Mouse (Mus musculus) midbrain, embryonic 13.5 days (tissue): ENCODE results near the gene Pelp1. TPM values are rescaled to one million over a fixed set of nuclear protein-coding genes. Genes with fewer than 3 reads are reported as not detected.
"Not testable (repeated sequence)": the region's sequence is repeated elsewhere in the genome, so short reads cannot be mapped to it uniquely, and the experiment has no call there.

Source experiments
- ATAC-seq: fragments of 200-750 bp; cut with Nextera tagmentation; 2 replicates; pipeline ENCODE4 v1.8.0; 2017; ENCODE audit warnings: mild to moderate bottlenecking, moderate TSS enrichment, moderate library complexity
- H3K27ac ChIP-seq: fragments of 300-500 bp; sonication (generic); 2 replicates; pipeline ENCODE4 v1.5.1; 2015; ENCODE audit warnings: inconsistent platforms, mild to moderate bottlenecking, moderate library complexity
- H3K27me3 ChIP-seq: fragments of 300-500 bp; sonication (generic); 2 replicates; pipeline ENCODE4 v1.6.1; 2015; ENCODE audit warnings: mild to moderate bottlenecking, inconsistent platforms
- H3K36me3 ChIP-seq: fragments of 300-500 bp; sonication (generic); 2 replicates; pipeline ENCODE4 v1.6.1; 2015; ENCODE audit warnings: mild to moderate bottlenecking, inconsistent platforms
- H3K4me1 ChIP-seq: fragments of 300-500 bp; sonication (generic); replicated peaks from 2 replicates; pipeline ENCODE4 v1.6.1; 2015; ENCODE audit warnings: inconsistent platforms
- H3K4me2 ChIP-seq: fragments of 300-500 bp; sonication (generic); replicated peaks from 2 replicates; pipeline ENCODE4 v1.6.1; 2015; ENCODE audit warnings: moderate library complexity, mild to moderate bottlenecking, inconsistent platforms
- H3K4me3 ChIP-seq: fragments of 300-500 bp; sonication (generic); replicated peaks from 2 replicates; pipeline ENCODE4 v1.5.1; 2015; ENCODE audit warnings: mild to moderate bottlenecking, inconsistent platforms
- H3K9ac ChIP-seq: fragments of 300-500 bp; sonication (generic); replicated peaks from 2 replicates; pipeline ENCODE4 v1.6.1; 2015; ENCODE audit warnings: mild to moderate bottlenecking, inconsistent platforms
- H3K9me3 ChIP-seq: fragments of 300-500 bp; sonication (generic); 2 replicates; pipeline ENCODE4 v1.6.1; 2016; ENCODE audit warnings: mild to moderate bottlenecking, inconsistent platforms
- WGBS: fragments of 180-500 bp; shearing (Covaris S2); methylation state at CpG from one replicate; pipeline ENCODE4 v1.1.7; 2015; 5-methylcytosine and 5-hydroxymethylcytosine counted together
- polyA plus RNA-seq: library from polyadenylated mRNA; unstranded; fragments of >200 nt; fragmentation: Nextera tagmentation; extraction: Ambion mirVana; gene quantifications from 2 replicates; pipeline ENCODE4 v1.2.1, GENCODE M21; 2015

Gene Pelp1
- polyA plus RNA-seq, 1 experiment from 2014 or later, result 34.1 TPM

DNA sequence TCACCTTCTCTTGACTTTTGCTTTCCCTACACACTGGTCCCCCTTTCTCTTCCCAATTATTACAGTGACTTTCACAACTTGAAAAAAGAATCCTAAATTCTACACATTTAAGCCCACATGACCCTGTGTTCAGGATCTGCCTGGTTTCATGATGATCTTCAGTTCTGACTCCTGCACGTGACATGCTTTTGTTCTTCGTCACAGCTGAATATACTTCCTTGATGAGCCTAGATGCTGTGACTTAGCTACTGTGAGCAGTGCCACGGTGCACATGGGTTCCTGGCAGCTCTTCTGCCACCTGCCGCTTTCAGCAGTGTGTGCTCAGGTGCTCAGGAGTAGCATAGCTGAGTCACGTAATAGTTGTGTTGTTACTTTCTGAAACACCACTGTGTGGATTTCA lies 2.8 kb upstream of the Pelp1 start:
- Histone ChIP-seq H3K4me3 (no peak overlapping the region), H3K9me3 (no peaks in the 10 kb centered on the region), H3K36me3 (no peaks in the 10 kb centered on the region), H3K27ac (no peak overlapping the region), H3K9ac (no peak overlapping the region), H3K4me2 (no peak overlapping the region), H3K27me3 (no peaks in the 10 kb centered on the region), H3K4me1 (peaks cover 23% of the 10 kb centered on the region)
- no peak for ATAC-seq
- WGBS, result 81% methylated on average over 5 of the region's 5 CpGs

DNA sequence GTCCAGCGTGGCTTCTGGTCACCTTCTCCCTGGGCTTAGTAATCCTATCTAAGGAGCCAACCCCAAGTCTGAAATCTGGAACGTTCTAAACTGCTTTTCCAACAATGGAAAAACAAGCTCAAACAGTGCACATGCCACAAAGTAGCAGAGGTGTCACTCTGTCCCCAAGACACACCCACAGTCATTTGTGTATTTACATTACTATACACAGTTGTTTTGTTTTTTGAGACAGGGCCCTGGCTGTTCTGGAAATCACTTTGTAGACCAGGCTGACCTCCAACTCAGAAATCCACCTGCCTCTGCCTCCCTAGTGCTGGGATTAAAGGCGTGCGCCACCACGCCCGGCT lies 439 bp upstream of the Pelp1 start:
- Histone ChIP-seq H3K4me2 (peak overlapping the region; percentile 79), H3K27me3 (no peaks in the 10 kb centered on the region), H3K4me1 (peaks cover 28% of the 10 kb centered on the region), H3K36me3 (peaks cover 6% of the 10 kb centered on the region), H3K9ac (peak overlapping the region; percentile 98), H3K9me3 (no peaks in the 10 kb centered on the region), H3K27ac (peak overlapping the region; percentile 74; the same call in 1 of the 2 replicates), H3K4me3 (peak overlapping the region; percentile 99)
- ATAC-seq, result peak; percentile 5; the same call in 1 of the 2 replicates
- WGBS, result 62% methylated on average over 6 of the region's 6 CpGs

DNA sequence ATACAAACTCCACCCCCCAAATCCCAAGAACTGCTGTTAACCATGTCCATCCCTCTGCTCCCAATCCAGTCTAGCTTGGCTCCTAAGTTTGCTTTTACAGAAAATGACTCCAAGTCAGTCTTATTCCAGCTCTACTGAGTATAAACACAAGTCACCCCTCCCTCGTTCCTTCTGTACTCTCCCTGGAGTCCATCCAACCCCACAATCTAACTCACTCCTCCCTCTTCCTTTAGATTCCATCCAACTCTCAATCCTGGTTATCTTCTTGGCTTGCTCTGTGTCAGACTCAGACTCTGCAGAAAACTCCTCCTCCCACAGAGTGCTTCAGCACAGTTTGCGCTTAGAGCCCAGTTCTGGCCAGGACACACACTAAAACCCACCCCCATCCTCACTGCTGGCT lies 6.2 kb downstream of the Pelp1 start:
- Histone ChIP-seq H3K27ac (no peak overlapping the region), H3K9ac (no peak overlapping the region), H3K36me3 (peaks cover 66% of the 10 kb centered on the region), H3K9me3 (no peaks in the 10 kb centered on the region), H3K4me1 (peaks cover 15% of the 10 kb centered on the region), H3K4me2 (no peak overlapping the region), H3K27me3 (no peaks in the 10 kb centered on the region), H3K4me3 (no peak overlapping the region)
- ATAC-seq, result no peak
- 85% methylated on average over 2 of the region's 2 CpGs for WGBS

DNA sequence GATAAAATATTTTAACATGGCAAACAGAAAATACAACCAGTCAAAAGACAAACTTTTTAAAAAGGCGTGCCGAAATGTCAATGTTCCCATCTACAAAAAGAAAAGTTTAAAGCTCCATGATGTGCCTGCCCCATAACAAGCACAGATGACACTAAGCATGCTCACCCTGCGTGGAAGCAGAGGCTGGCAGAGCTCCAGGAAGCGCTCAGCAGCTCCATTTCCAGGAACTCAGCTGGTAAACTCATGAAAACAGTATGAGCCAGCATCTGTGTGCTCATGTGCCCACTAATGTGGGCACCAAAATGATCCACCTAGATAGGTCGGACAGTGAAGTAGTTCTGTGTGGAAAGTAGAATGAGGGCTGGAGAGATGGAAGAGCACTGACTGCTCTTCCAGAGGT lies 20.4 kb downstream of the Pelp1 start:
- Histone ChIP-seq H3K9me3 (no peaks in the 10 kb centered on the region), H3K4me2 (no peak overlapping the region), H3K36me3 (peaks cover 49% of the 10 kb centered on the region), H3K27ac (no peak overlapping the region), H3K9ac (no peak overlapping the region), H3K4me3 (no peak overlapping the region), H3K4me1 (no peaks in the 10 kb centered on the region), H3K27me3 (no peaks in the 10 kb centered on the region)
- WGBS, result 91% methylated on average over 5 of the region's 5 CpGs
- no peak for ATAC-seq

DNA sequence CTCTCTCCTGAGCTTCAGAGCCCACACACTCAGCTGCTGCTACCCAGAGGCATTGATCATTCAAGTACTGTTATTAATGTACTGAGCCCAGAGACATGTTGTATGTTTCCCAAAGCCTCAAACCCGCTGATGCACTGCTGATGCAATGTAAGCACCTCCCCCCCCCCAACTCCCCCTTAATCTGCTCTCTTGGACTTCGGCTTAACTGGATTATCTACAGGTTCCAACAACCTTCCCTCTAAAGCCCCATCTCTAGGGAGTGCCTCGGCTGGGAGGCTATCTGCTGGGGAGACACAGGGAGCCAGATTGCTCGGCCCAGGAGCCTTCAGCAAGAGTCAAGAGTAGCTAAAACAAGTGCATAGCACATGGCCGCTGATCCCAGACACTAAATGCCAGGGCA lies 22.4 kb downstream of the Pelp1 start:
- no peaks in the 10 kb centered on the region for H3K9me3 ChIP-seq
- no peaks in the 10 kb centered on the region for H3K4me1 ChIP-seq
- no peak overlapping the region for H3K4me2 ChIP-seq
- no peak overlapping the region for H3K27ac ChIP-seq
- 64% methylated on average over 5 of the region's 5 CpGs for WGBS
- no peaks in the 10 kb centered on the region for H3K27me3 ChIP-seq
- H3K4me3 ChIP-seq, result no peak overlapping the region
- peaks cover 31% of the 10 kb centered on the region for H3K36me3 ChIP-seq
- H3K9ac ChIP-seq, result no peak overlapping the region
- no peak for ATAC-seq

DNA sequence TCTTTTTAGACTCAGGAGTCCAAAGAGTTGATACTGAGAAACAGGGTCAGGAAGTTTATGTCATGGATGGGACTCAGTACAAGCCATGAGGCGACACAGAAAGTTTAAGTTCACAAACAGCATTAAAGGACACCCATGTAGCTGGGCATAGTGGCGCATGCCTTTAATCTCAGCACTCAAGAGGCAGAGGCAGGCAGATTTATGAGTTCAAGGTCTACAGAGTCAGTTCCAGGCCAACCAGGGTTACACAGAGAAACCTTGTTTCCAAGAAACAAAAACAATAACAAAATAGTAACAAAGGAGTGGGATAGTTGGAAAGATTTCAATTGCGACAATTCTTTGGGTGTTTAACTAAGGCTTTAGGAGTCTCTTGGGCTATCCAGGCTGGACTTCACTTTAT lies 25.7 kb downstream of the Pelp1 start:
- H3K27me3 ChIP-seq, result no peaks in the 10 kb centered on the region
- H3K27ac ChIP-seq, result no peak overlapping the region
- H3K4me1 ChIP-seq, result no peaks in the 10 kb centered on the region
- ATAC-seq, result no peak
- no peak overlapping the region for H3K4me3 ChIP-seq
- 95% methylated on average over 3 of the region's 3 CpGs for WGBS
- H3K4me2 ChIP-seq, result no peak overlapping the region
- no peaks in the 10 kb centered on the region for H3K9me3 ChIP-seq
- peaks cover 14% of the 10 kb centered on the region for H3K36me3 ChIP-seq
- H3K9ac ChIP-seq, result no peak overlapping the region

DNA sequence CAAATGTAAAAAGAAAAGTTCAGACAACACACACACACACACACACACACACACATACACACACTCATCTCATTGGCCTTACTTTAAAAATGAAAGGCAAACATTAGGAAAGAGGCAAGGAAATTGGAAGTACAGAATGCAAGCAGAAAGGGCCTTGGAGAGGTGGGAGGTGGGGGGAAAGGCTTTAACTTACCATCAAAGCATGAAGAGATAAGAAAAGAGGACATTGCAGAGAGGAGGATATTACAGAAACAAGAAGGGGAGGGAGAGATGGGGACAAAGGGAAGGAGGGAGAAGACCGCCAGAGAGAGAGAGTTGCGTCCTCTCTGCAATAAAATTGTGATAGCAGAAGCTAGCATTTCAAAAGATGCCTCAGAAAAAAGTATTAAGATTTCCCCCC lies 28.5 kb downstream of the Pelp1 start:
- no peak for ATAC-seq
- Histone ChIP-seq H3K27ac (no peak overlapping the region), H3K9ac (no peak overlapping the region), H3K4me3 (no peak overlapping the region), H3K4me1 (no peaks in the 10 kb centered on the region), H3K27me3 (no peaks in the 10 kb centered on the region), H3K36me3 (peaks cover 6% of the 10 kb centered on the region; the same call in 1 of the 2 replicates), H3K4me2 (no peak overlapping the region), H3K9me3 (no peaks in the 10 kb centered on the region)
- 87% methylated on average over 2 of the region's 2 CpGs for WGBS

DNA sequence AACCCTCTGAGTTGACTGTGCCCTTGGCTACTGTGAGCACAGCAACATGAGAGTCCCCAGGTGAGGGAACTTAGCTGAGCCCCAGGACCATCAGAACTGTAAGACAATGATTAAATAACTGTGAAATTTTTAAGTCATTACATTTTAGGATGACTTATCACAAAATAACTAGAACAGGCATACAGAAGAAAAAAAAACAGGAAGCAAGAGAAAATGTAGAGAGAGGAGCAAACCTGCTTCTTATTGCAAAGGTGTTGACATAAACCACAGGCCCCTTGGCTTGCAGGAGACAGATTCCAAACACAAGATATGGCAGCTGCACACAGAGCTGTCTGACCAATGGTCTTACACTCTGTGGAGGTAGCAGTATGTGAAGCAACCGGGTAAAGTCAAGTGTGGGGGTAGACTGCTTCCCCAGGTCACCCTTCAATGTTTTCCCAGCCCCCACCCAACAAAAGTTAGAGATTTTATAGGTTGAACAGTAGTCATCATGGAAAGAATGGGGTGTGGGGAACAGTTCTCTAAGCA lies 29.3 kb downstream of the Pelp1 start:
- H3K4me3 ChIP-seq, result no peak overlapping the region
- no peak for ATAC-seq
- peaks cover 4% of the 10 kb centered on the region; the same call in 1 of the 2 replicates for H3K36me3 ChIP-seq
- H3K27me3 ChIP-seq, result no peaks in the 10 kb centered on the region
- WGBS, result 88% methylated on average over 1 of the region's 1 CpGs
- H3K4me2 ChIP-seq, result no peak overlapping the region
- H3K9me3 ChIP-seq, result no peaks in the 10 kb centered on the region
- H3K27ac ChIP-seq, result no peak overlapping the region
- H3K9ac ChIP-seq, result no peak overlapping the region
- H3K4me1 ChIP-seq, result no peaks in the 10 kb centered on the region

DNA sequence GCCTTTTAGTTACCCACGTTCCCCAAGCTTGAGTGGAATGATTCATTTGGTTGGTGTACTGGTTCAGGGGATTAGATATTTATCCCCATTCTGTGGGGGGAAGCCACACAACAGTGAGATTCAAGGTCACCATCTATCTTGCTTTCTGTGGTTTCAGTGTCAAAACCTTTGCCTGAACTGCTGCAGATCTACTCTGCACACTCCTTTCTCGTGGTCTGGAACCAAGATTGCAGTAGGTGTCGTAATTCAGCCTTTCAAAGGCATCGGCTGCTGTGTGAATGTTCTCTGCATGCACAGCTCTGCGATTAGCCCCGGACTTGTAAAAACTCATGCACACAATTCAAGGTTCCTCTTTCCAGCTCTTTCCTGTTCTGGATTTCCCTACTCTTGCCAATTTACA lies 33.8 kb downstream of the Pelp1 start:
- Histone ChIP-seq H3K4me3 (no peak overlapping the region), H3K9me3 (no peaks in the 10 kb centered on the region), H3K27me3 (no peaks in the 10 kb centered on the region), H3K36me3 (no peaks in the 10 kb centered on the region), H3K9ac (no peak overlapping the region), H3K4me2 (no peak overlapping the region), H3K27ac (no peak overlapping the region), H3K4me1 (no peaks in the 10 kb centered on the region)
- WGBS, result 86% methylated on average over 6 of the region's 6 CpGs
- ATAC-seq, result no peak

DNA sequence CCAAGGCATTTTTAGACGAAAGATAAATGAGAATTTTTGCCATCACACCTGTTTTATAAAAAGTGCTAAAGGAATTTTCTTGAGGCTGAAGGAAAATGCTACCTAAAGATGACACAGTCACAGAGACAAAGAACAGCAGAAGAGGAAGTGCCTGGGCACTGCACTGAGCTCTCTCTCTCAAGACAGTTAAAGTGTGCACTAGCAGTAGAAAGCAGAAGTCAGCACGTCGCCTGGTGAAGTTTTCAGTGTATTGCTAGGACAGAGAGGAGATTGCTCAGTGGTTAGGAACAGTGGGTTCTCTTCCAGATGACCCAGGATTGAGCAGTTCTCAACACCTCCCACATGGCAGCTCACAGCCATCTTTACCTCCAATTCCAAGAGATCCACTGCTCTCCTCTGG lies 35.5 kb downstream of the Pelp1 start:
- H3K4me3 ChIP-seq, result no peak overlapping the region
- H3K4me2 ChIP-seq, result no peak overlapping the region
- no peaks in the 10 kb centered on the region for H3K9me3 ChIP-seq
- no peak overlapping the region for H3K9ac ChIP-seq
- 76% methylated on average over 3 of the region's 3 CpGs for WGBS
- no peak overlapping the region for H3K27ac ChIP-seq
- H3K36me3 ChIP-seq, result no peaks in the 10 kb centered on the region
- no peak for ATAC-seq
- no peaks in the 10 kb centered on the region for H3K27me3 ChIP-seq
- no peaks in the 10 kb centered on the region for H3K4me1 ChIP-seq

DNA sequence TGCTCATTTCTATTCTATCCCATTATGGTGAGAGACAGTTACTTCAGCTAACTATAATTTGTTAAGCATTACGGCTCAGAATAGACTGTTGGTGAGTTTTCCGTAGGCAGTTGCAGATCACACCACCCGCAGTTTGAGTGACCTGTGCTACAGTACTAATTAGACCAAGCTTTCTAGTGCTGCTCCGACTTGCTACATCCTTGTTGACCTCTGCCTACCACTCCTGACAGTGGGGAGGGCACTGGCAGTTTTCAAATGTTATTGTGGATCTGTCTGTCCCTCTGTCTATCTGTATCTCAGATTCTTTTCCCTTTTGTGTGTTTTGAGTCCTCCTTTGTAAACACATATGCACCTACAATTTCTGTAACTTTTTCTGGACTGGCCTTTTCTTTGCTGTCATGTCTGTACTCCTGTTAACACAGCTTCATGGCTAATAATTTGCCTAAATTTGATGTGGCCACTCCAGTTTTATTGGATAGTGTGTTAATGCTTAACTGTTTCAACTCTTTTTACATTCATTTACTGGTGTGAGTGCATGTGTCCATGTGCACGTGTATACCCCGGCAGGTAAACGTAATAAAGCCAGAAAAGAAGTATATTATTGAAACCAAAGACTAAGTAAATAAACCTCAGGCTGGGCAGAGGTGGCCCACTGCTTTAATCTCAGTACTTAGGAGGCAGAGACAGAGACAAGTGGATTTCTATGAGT lies 36.8 kb downstream of the Pelp1 start:
- Histone ChIP-seq H3K27me3 (no peaks in the 10 kb centered on the region), H3K27ac (no peak overlapping the region), H3K4me2 (no peak overlapping the region), H3K36me3 (no peaks in the 10 kb centered on the region), H3K9ac (no peak overlapping the region), H3K9me3 (no peaks in the 10 kb centered on the region), H3K4me1 (no peaks in the 10 kb centered on the region), H3K4me3 (no peak overlapping the region)
- no peak for ATAC-seq
- WGBS, result 87% methylated on average over 7 of the region's 7 CpGs

DNA sequence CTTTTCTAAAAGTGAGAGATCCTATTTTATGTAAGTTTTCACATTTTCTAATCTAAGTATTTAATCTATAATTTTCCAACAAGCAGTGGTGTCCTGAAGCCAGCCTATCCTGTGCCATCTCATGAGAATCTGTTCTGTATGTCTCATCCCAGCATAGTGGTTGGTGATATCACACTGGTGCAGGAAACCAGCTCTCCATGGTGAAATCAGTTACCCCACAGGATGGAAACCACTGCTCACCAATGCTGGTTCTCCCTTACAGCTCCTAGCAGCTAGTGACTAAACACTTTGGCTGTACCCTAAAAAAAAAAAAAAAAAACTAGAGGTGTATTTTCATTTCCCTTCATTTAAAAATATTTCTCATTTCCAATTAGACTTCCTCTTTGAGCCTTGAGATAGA lies 37.4 kb downstream of the Pelp1 start:
- H3K27ac ChIP-seq, result no peak overlapping the region
- no peak overlapping the region for H3K4me2 ChIP-seq
- no peaks in the 10 kb centered on the region for H3K4me1 ChIP-seq
- no peak for ATAC-seq
- no peaks in the 10 kb centered on the region for H3K36me3 ChIP-seq
- no peaks in the 10 kb centered on the region for H3K9me3 ChIP-seq
- no peak overlapping the region for H3K4me3 ChIP-seq
- H3K9ac ChIP-seq, result no peak overlapping the region
- no peaks in the 10 kb centered on the region for H3K27me3 ChIP-seq

DNA sequence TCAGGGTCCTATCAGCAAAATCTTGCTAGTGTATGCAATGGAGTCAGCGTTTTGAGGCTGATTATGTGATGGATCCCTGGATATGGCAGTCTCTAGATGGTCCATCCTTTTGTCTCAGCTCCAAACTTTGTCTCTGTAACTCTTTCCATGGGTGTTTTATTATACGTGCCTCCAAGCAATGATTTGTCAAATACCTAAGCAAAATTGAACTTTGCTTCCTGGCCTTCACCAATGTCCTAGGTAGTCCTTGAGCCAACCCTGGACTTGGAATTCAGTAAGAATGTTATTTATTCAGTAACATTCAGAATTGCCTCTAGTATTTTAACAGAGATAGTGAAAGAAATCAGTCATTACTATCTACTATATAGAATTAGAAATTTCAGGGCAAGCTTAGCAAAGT lies 41.2 kb downstream of the Pelp1 start:
- not testable (repeated sequence) for H3K9ac ChIP-seq, H3K9me3 ChIP-seq, H3K36me3 ChIP-seq, H3K27ac ChIP-seq, ATAC-seq, H3K4me1 ChIP-seq, H3K4me3 ChIP-seq, H3K27me3 ChIP-seq, H3K4me2 ChIP-seq
- whole genome bisulfite sequencing, result 75% methylated on average over 2 of the region's 2 CpGs
